Mouse (Mus musculus) neural tube, embryonic 13.5 days (tissue): ENCODE data around the gene Szrd1. TPM values are rescaled to one million over a fixed set of nuclear protein-coding genes. Genes with fewer than 3 reads are reported as not detected.

Experiments
- ATAC-seq: fragments of 200-750 bp; cut with Nextera tagmentation; 2 replicates; pipeline ENCODE4 v1.8.0; 2017; ENCODE audit warnings: low read depth, mild to moderate bottlenecking, moderate TSS enrichment, moderate library complexity
- H3K27ac ChIP-seq: fragments of 300-500 bp; sonication (generic); replicated peaks from 2 replicates; pipeline ENCODE4 v1.5.1; 2015; ENCODE audit warnings: moderate library complexity, mild to moderate bottlenecking, inconsistent platforms
- H3K27me3 ChIP-seq: fragments of 300-500 bp; sonication (generic); 2 replicates; pipeline ENCODE4 v1.6.1; 2015; ENCODE audit warnings: mild to moderate bottlenecking, inconsistent platforms
- H3K36me3 ChIP-seq: fragments of 300-500 bp; sonication (generic); 2 replicates; pipeline ENCODE4 v1.6.1; 2015; ENCODE audit warnings: mild to moderate bottlenecking, inconsistent platforms
- H3K4me1 ChIP-seq: fragments of 300-500 bp; sonication (generic); replicated peaks from 2 replicates; pipeline ENCODE4 v1.6.1; 2015; ENCODE audit warnings: inconsistent platforms
- H3K4me2 ChIP-seq: fragments of 300-500 bp; sonication (generic); 2 replicates; pipeline ENCODE4 v1.6.1; 2015; ENCODE audit warnings: inconsistent platforms, mild to moderate bottlenecking, moderate library complexity
- H3K4me3 ChIP-seq: fragments of 300-500 bp; sonication (generic); 2 replicates; pipeline ENCODE4 v1.5.1; 2015; ENCODE audit warnings: mild to moderate bottlenecking, inconsistent platforms
- H3K9ac ChIP-seq: fragments of 300-500 bp; sonication (generic); 2 replicates; pipeline ENCODE4 v1.6.1; 2015; ENCODE audit warnings: moderate library complexity, mild to moderate bottlenecking, inconsistent platforms
- H3K9me3 ChIP-seq: fragments of 300-500 bp; sonication (generic); 2 replicates; pipeline ENCODE4 v1.6.1; 2016; ENCODE audit warnings: inconsistent platforms
- WGBS: fragments of 180-500 bp; shearing (Covaris S2); methylation state at CpG from one replicate; pipeline ENCODE4 v1.1.7; 2015; 5-methylcytosine and 5-hydroxymethylcytosine counted together
- polyA plus RNA-seq: library from polyadenylated mRNA; unstranded; fragments of >200 nt; fragmentation: Nextera tagmentation; extraction: Ambion mirVana; gene quantifications from 2 replicates; pipeline ENCODE4 v1.2.1, GENCODE M21; 2015

Gene Szrd1
- polyA plus RNA-seq, 1 experiment from 2014 or later, result 27.2 TPM

- Histone ChIP-seq H3K36me3 (peaks cover 20% of the 10 kb centered on the region), H3K27me3 (no peaks in the 10 kb centered on the region), H3K27ac (no peak overlapping the region), H3K4me2 (no peak overlapping the region), H3K9me3 (no peaks in the 10 kb centered on the region; the same call in 1 of the 2 replicates), H3K4me1 (0 out of 2 replicates have a peak, but pooled peaks cover 2% of the 10 kb centered on the region), H3K4me3 (no peak overlapping the region), H3K9ac (no peak overlapping the region)
- ATAC-seq, result no peak
- WGBS, result 78% methylated on average over 16 of the region's 16 CpGs
Measured at GRCm38 (mm10) chr4:141106526-141107183, 32.9 kb downstream of the Szrd1 start.

DNA sequence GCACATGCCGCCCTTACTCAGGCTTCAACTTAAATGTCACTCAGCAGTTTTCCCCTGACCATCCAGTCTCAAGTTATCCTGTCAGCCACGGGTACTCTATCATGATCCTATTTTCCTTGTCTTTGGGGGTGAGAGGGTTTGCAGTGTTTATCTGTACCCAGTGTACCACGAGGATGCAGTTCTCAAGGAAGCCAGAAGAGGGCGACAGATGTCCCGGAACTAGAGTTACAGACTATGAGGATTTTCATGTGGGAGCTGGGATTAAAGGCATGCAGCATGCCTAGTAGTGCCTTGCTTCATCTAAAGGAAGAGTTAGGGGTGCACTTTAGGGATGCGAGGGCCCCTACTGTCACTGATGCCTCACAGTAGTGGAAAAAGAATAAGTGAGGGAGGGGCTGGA is 37.7 kb downstream of the Szrd1 start:
- H3K27me3 ChIP-seq, result no peaks in the 10 kb centered on the region
- no peak overlapping the region for H3K27ac ChIP-seq
- no peak for ATAC-seq
- no peaks in the 10 kb centered on the region for H3K36me3 ChIP-seq
- no peak overlapping the region for H3K9ac ChIP-seq
- no peak overlapping the region for H3K4me2 ChIP-seq
- no peak overlapping the region for H3K4me3 ChIP-seq
- 70% methylated on average over 6 of the region's 6 CpGs for WGBS
- H3K9me3 ChIP-seq, result no peaks in the 10 kb centered on the region; the same call in 1 of the 2 replicates
- no peaks in the 10 kb centered on the region for H3K4me1 ChIP-seq

DNA sequence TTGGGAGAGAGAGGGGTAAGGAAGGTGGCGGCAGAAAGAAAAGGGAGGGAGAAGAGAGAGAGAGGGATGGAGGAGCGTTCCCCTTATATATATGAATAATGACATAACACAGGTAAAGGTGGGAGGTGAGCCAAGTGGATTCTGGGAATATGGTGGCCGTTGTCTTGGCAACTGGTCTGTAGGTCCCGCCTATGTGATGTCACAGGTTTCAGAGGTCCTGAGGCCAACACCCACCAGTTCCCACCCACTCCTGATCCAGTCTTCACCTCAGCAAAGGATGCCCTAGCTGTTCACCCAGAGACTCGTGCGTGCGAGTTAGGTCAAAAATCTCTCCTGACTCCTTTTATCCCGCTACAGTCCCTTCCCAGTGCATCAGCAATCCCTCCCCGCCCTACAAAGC is 38.3 kb downstream of the Szrd1 start:
- 90% methylated on average over 9 of the region's 9 CpGs for WGBS
- ATAC-seq, result no peak
- no peaks in the 10 kb centered on the region for H3K27me3 ChIP-seq
- no peak overlapping the region for H3K4me2 ChIP-seq
- H3K9me3 ChIP-seq, result no peaks in the 10 kb centered on the region; the same call in 1 of the 2 replicates
- no peaks in the 10 kb centered on the region for H3K36me3 ChIP-seq
- no peaks in the 10 kb centered on the region for H3K4me1 ChIP-seq
- no peak overlapping the region for H3K27ac ChIP-seq
- H3K9ac ChIP-seq, result no peak overlapping the region
- no peak overlapping the region for H3K4me3 ChIP-seq

DNA sequence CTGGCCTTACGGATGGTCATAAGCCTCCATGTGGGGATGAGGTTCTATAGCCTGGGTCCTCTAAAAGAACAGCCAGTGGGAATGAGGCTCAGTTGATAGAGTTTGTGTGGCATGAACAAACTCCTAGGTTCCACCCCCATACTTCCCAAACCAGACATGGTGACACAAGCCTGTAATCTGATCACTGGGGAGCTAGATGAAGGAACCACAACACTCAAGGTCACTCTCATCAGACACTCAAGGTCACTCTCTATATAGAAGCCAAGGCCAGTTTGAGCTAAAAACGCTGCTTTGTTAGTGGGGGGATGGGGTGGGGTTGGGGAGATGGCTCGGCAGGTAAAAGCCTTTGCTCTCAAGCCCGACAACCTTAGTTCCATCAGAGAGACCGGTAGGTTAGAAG is 39.6 kb downstream of the Szrd1 start:
- Histone ChIP-seq H3K9me3 (no peaks in the 10 kb centered on the region; the same call in 1 of the 2 replicates), H3K9ac (no peak overlapping the region), H3K4me3 (no peak overlapping the region), H3K27me3 (no peaks in the 10 kb centered on the region), H3K27ac (no peak overlapping the region), H3K36me3 (no peaks in the 10 kb centered on the region), H3K4me2 (no peak overlapping the region), H3K4me1 (no peaks in the 10 kb centered on the region)
- no peak for ATAC-seq
- 81% methylated on average over 5 of the region's 5 CpGs for WGBS

DNA sequence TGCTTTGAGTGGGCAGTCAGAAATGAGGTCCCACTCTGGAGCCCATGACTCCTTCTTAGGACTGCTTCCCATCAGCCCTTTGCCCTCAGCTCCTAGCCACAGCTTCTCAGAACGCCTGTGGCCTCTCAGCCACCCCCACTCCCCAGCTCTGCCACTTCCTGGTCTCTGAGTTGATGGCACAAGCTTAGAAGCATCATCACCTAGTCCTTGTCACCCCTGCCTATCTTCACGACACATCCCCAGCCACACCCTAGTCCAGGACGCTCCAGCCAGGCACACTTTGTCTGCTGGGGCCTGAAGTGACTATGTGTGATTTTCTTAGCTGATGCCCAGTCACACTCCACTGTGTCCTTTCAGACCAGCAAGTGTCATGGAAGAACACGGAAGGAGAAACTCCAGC is 40.6 kb downstream of the Szrd1 start:
- Histone ChIP-seq H3K27ac (no peak overlapping the region), H3K4me2 (no peak overlapping the region), H3K4me1 (no peaks in the 10 kb centered on the region), H3K9ac (no peak overlapping the region), H3K27me3 (no peaks in the 10 kb centered on the region), H3K9me3 (no peaks in the 10 kb centered on the region; the same call in 1 of the 2 replicates), H3K4me3 (no peak overlapping the region), H3K36me3 (no peaks in the 10 kb centered on the region)
- no peak for ATAC-seq
- 82% methylated on average over 4 of the region's 4 CpGs for WGBS

DNA sequence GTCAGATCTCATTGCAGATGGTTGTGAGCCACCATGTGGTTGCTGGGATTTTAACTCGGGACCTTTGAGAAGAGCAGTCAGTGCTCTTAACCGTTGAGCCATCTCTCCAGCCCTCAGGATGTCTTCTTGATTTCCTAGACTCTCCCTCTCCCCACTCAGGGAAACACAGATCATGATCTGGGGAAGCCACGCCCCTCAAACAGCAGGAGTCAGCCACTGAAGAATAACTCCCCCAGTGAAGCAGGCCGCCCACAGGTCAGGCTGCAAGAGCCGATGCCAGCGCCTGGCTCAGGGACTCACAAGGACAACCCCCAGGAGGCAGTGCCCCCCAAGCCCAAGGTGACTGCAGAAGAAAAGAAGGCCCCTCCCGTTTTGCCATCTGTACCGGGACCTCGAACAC is 42.9 kb downstream of the Szrd1 start:
- Histone ChIP-seq H3K9me3 (no peaks in the 10 kb centered on the region), H3K4me2 (no peak overlapping the region), H3K4me3 (no peak overlapping the region), H3K27me3 (no peaks in the 10 kb centered on the region), H3K27ac (no peak overlapping the region), H3K9ac (no peak overlapping the region), H3K4me1 (no peaks in the 10 kb centered on the region), H3K36me3 (no peaks in the 10 kb centered on the region)
- ATAC-seq, result no peak
- WGBS, result 23% methylated on average over 9 of the region's 9 CpGs

DNA sequence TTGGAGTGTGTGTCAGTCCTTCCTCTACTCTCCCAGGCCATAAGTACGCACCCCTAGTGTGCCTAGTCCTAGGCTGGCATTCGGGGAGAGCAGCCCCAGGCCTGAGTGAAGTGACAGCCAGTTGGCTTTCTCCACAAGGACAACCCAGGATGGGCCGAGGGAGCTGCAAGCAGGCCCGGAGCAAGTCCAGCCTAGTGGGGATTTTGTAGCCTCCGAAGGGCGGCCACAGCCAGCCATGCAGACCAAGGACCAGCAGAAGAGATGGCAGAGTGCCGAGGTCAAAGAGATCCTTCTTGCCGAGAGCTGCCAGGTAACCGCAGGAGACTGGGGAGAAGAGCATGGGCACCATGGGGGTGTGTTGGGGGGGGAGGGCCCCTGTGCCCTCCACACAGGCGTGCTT is 44.6 kb downstream of the Szrd1 start:
- Histone ChIP-seq H3K36me3 (no peaks in the 10 kb centered on the region), H3K27me3 (no peaks in the 10 kb centered on the region), H3K27ac (no peak overlapping the region), H3K4me1 (no peaks in the 10 kb centered on the region), H3K9ac (no peak overlapping the region), H3K4me3 (no peak overlapping the region), H3K9me3 (no peaks in the 10 kb centered on the region), H3K4me2 (no peak overlapping the region)
- ATAC-seq, result no peak
- 75% methylated on average over 10 of the region's 10 CpGs for WGBS

- H3K27ac ChIP-seq, result no peak overlapping the region
- no peak overlapping the region for H3K9ac ChIP-seq
Measured at GRCm38 (mm10) chr4:141088714-141089113, 50.9 kb downstream of the Szrd1 start.

DNA sequence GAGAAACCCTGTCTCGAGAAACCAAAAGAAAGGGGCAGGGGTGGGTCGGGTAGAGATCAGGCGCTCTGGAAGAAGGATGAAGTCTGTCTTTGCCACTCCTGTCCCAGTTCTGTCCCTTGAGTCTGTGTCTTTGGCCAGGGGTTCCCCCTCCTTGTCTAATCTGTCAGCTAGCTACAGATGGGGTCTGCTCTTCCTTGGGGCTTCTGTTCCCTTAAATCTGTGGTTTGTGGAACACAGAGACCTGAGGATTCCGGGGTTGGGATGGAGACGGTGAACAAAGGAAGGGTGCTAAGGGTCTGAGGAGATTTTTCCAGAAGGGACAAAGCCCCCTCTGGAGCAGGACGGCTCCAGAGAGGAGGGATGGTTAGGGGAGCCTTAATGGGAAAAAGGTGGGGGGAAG is 51.5 kb downstream of the Szrd1 start, which contains the start of gene Spata21:
TSS of gene Spata21 (plus strand) at position 301 of the 400 bp plus-strand sequence.
- H3K27me3 ChIP-seq, result no peaks in the 10 kb centered on the region
- H3K4me1 ChIP-seq, result no peaks in the 10 kb centered on the region
- no peak within 1 kb of the TSS for H3K9ac ChIP-seq
- WGBS, result 79% methylated on average over 6 of the region's 6 CpGs
- no peaks in the 10 kb centered on the region for H3K9me3 ChIP-seq
- no peak within 1 kb of the TSS for H3K27ac ChIP-seq
- H3K4me3 ChIP-seq, result no peak within 1 kb of the TSS
- no peak for ATAC-seq
- H3K4me2 ChIP-seq, result no peak within 1 kb of the TSS
- no peaks in the 10 kb centered on the region for H3K36me3 ChIP-seq

More at GRCm38 (mm10) chr4:141088714-141089113, 50.9 kb downstream of the Szrd1 start:
- ATAC-seq, result no peak
- Histone ChIP-seq H3K4me3 (no peak overlapping the region), H3K4me2 (no peak overlapping the region), H3K4me1 (no peaks in the 10 kb centered on the region), H3K9me3 (no peaks in the 10 kb centered on the region), H3K36me3 (no peaks in the 10 kb centered on the region), H3K27me3 (no peaks in the 10 kb centered on the region)
- WGBS, result 72% methylated on average over 9 of the region's 9 CpGs

- 73% methylated on average over 10 of the region's 10 CpGs for WGBS
- H3K4me3 ChIP-seq, result no peak overlapping the region
- no peak overlapping the region for H3K27ac ChIP-seq
- no peak for ATAC-seq
- no peak overlapping the region for H3K9ac ChIP-seq
- H3K9me3 ChIP-seq, result no peaks in the 10 kb centered on the region
- H3K4me1 ChIP-seq, result no peaks in the 10 kb centered on the region
- no peaks in the 10 kb centered on the region for H3K27me3 ChIP-seq
- H3K4me2 ChIP-seq, result no peak overlapping the region
- no peaks in the 10 kb centered on the region for H3K36me3 ChIP-seq
Measured at GRCm38 (mm10) chr4:141086862-141087261, 52.7 kb downstream of the Szrd1 start.

DNA sequence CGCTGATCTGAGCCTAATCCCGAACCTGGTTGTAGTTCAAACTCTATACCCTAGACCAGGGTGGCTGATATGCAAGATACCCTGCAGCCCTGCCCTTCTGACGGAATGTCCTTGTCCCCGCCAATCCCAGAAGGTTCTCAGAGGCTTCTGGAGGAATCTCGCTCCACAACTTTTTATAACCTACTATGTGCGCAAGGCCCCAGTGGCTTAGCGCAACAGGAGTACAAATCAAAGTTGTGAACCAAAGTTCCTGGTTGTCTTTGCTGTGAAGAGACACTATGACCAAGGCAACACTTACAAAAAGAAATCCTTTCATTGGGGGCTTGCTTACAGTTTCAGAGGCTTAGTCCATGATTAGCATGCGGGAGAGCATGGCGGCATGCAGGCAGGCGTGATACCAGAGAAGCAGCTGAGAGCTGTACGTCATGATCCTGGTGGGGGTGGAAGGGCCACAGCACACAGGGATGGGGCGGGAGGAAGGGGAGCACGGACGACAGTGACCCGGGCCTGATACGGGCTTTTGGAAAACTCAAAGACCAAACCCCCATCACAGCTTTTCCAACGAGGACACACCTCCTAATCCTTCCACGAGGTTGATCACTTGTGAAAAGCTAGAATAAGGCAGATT is 61.0 kb downstream of the Szrd1 start:
- no peak overlapping the region for H3K27ac ChIP-seq
- H3K9ac ChIP-seq, result no peak overlapping the region
- H3K4me1 ChIP-seq, result peaks cover 35% of the 10 kb centered on the region
- H3K36me3 ChIP-seq, result peaks cover 19% of the 10 kb centered on the region; the same call in 1 of the 2 replicates
- H3K27me3 ChIP-seq, result no peaks in the 10 kb centered on the region
- 71% methylated on average over 18 of the region's 18 CpGs for WGBS
- peak; percentile 27; the same call in 1 of the 2 replicates for ATAC-seq
- H3K4me2 ChIP-seq, result no peak overlapping the region
- H3K9me3 ChIP-seq, result no peaks in the 10 kb centered on the region
- H3K4me3 ChIP-seq, result peak overlapping the region; percentile 98; the same call in 1 of the 2 replicates

DNA sequence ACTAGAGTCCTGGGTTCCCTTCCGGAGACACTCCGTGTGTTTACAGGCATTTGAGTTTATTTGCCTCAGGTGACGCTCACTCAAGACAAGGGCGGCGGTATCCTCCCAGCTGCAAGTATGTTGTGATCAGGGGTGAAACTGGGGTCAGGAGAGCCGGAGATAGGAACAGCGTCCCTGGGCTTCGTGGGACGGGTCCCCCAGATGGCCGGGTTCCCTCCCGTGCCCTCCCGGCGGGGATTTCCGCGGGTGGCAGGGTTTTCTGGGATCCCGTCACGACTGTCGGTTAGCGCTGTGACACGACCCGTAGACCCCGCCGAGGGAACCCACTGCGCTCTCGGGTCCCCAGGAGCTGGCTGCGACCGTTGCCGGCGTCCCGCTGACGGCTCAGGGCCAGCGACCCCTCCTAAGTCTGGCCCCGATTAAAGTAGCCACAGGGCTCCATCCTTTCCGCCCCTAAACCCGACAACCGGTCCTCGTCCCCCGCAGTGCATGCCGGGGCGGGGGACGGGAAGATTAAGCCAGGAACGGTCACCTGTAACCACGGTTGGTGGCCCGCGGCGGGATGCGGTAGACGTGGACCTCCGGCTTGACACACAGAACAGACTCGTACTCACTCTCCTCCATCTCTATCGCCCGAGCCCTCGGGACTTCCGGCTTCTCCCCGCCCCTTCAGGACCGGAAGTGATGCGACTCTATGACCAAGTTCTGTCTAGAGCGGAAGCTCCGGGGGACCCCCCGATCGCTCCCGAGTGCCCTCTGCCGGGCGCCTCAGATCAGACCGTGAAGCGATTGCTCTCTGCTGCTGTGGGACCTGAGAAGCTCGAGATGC is 61.7 kb downstream of the Szrd1 start, which contains the start of gene Necap2:
TSS of gene Necap2 (minus strand) at position 677 of the 829 bp plus-strand sequence.
- H3K9me3 ChIP-seq, result no peaks in the 10 kb centered on the region
- peak within 1 kb of the TSS; percentile 86 for H3K27ac ChIP-seq
- ATAC-seq, result peak; percentile 95
- H3K36me3 ChIP-seq, result peaks cover 27% of the 10 kb centered on the region
- H3K4me3 ChIP-seq, result peak within 1 kb of the TSS; percentile 98
- under 1% methylated on average over 66 of the region's 67 CpGs for WGBS
- H3K27me3 ChIP-seq, result no peaks in the 10 kb centered on the region
- peak within 1 kb of the TSS; percentile 97 for H3K9ac ChIP-seq
- H3K4me1 ChIP-seq, result peaks cover 36% of the 10 kb centered on the region
- H3K4me2 ChIP-seq, result peak within 1 kb of the TSS; percentile 94
